Mouse (Mus musculus) layer of hippocampus, adult 9-11 months (tissue): ENCODE data around the gene Foxp1.

ENCODE experiments used
- DNase-seq: peaks from one replicate; pipeline ENCODE4 v3.0.0; 2022

Foxp1 gene

GRCm38 (mm10) chr6:99065569-99066353, 456.8 kb downstream of the Foxp1 start:
- DNase-seq, result no peak

GRCm38 (mm10) chr6:99063982-99064484, 458.5 kb downstream of the Foxp1 start:
- no peak for DNase-seq

- DNase-seq, result no peak
Measured at GRCm38 (mm10) chr6:99062931-99063330, 459.6 kb downstream of the Foxp1 start.

GRCm38 (mm10) chr6:99058688-99059087, 463.8 kb downstream of the Foxp1 start:
- DNase-seq, result no peak

- DNase-seq, result no peak
Measured at GRCm38 (mm10) chr6:99057113-99057553, 465.4 kb downstream of the Foxp1 start.

- DNase-seq, result no peak
Measured at GRCm38 (mm10) chr6:99056379-99056778, 466.1 kb downstream of the Foxp1 start.

- DNase-seq, result no peak
Measured at GRCm38 (mm10) chr6:99053998-99054397, 468.5 kb downstream of the Foxp1 start.

- no peak for DNase-seq
Measured at GRCm38 (mm10) chr6:99053111-99053510, 469.4 kb downstream of the Foxp1 start.

GRCm38 (mm10) chr6:99051724-99052123, 470.8 kb downstream of the Foxp1 start:
- DNase-seq, result no peak

- DNase-seq, result no peak
Measured at GRCm38 (mm10) chr6:99050288-99051006, 472.1 kb downstream of the Foxp1 start.

GRCm38 (mm10) chr6:99047322-99047721, 475.2 kb downstream of the Foxp1 start:
- no peak for DNase-seq

- DNase-seq, result no peak
Measured at GRCm38 (mm10) chr6:99045845-99046788, 476.4 kb downstream of the Foxp1 start.

GRCm38 (mm10) chr6:99043932-99044664, 478.4 kb downstream of the Foxp1 start:
- DNase-seq, result no peak

- DNase-seq, result no peak
Measured at GRCm38 (mm10) chr6:99043226-99043625, 479.3 kb downstream of the Foxp1 start.

- DNase-seq, result no peak
Measured at GRCm38 (mm10) chr6:99042175-99042954, 480.2 kb downstream of the Foxp1 start.

GRCm38 (mm10) chr6:99038977-99039376, 483.5 kb downstream of the Foxp1 start:
- DNase-seq, result no peak

GRCm38 (mm10) chr6:99035459-99036375, 486.8 kb downstream of the Foxp1 start:
- DNase-seq, result no peak

- no peak for DNase-seq
Measured at GRCm38 (mm10) chr6:99033062-99033461, 489.5 kb downstream of the Foxp1 start.

GRCm38 (mm10) chr6:99031321-99031903, 491.1 kb downstream of the Foxp1 start:
- no peak for DNase-seq

GRCm38 (mm10) chr6:99030251-99030650, 492.3 kb downstream of the Foxp1 start:
- no peak for DNase-seq
